Mouse (Mus musculus): ENCODE results near the gene Lamtor4.

- no peak for TF ChIP-seq CTCF (IDR thresholded peaks at IDR 0.05)
- no peak for TF ChIP-seq EP300 (IDR thresholded peaks at IDR 0.05)
Observed at GRCm38 (mm10) chr5:138258078-138258477, 2.8 kb downstream of the Lamtor4 start.

All from lung, postnatal 0 days (tissue).